Mouse (Mus musculus) heart, embryonic 13.5 days (tissue): ENCODE data around the gene Snrpn. TPM values are rescaled to one million over a fixed set of nuclear protein-coding genes. Genes with fewer than 3 reads are reported as not detected.
"Not testable (repeated sequence)": the region's sequence is repeated elsewhere in the genome, so short reads cannot be mapped to it uniquely, and the experiment has no call there.

ENCODE experiments used
- ATAC-seq: fragments of 200-750 bp; cut with Nextera tagmentation; 2 replicates; pipeline ENCODE4 v1.8.0; 2017; ENCODE audit warnings: moderate TSS enrichment; ENCODE audit not compliant: insufficient number of reproducible peaks, low FRiP score, low TSS enrichment; ENCODE audit errors: extremely low read depth
- H3K27ac ChIP-seq: fragments of 300-500 bp; sonication (generic); replicated peaks from 2 replicates; pipeline ENCODE4 v1.5.1; 2015; ENCODE audit warnings: moderate library complexity, mild to moderate bottlenecking, inconsistent platforms
- H3K27me3 ChIP-seq: fragments of 300-500 bp; sonication (generic); replicated peaks from 2 replicates; pipeline ENCODE4 v1.6.1; 2015; ENCODE audit warnings: mild to moderate bottlenecking, inconsistent platforms
- H3K36me3 ChIP-seq: fragments of 300-500 bp; sonication (generic); 2 replicates; pipeline ENCODE4 v1.6.1; 2015; ENCODE audit warnings: mild to moderate bottlenecking, inconsistent platforms
- H3K4me1 ChIP-seq: fragments of 300-500 bp; sonication (generic); 2 replicates; pipeline ENCODE4 v1.6.1; 2015; ENCODE audit warnings: inconsistent platforms
- H3K4me2 ChIP-seq: fragments of 300-500 bp; sonication (generic); 2 replicates; pipeline ENCODE4 v1.6.1; 2015; ENCODE audit warnings: inconsistent platforms, mild to moderate bottlenecking, moderate library complexity
- H3K4me3 ChIP-seq: fragments of 300-500 bp; sonication (generic); 2 replicates; pipeline ENCODE4 v1.5.1; 2015; ENCODE audit warnings: moderate library complexity, mild to moderate bottlenecking, inconsistent platforms
- H3K9ac ChIP-seq: fragments of 300-500 bp; sonication (generic); 2 replicates; pipeline ENCODE4 v1.6.1; 2015; ENCODE audit warnings: inconsistent platforms, mild to moderate bottlenecking, moderate library complexity
- H3K9me3 ChIP-seq: fragments of 300-500 bp; sonication (generic); 2 replicates; pipeline ENCODE4 v1.6.1; 2016; ENCODE audit warnings: inconsistent platforms
- WGBS: fragments of 180-500 bp; shearing (Covaris S2); methylation state at CpG from one replicate; pipeline ENCODE4 v1.1.7; 2015; ENCODE audit warnings: mixed read lengths; 5-methylcytosine and 5-hydroxymethylcytosine counted together
- polyA plus RNA-seq: library from polyadenylated mRNA; unstranded; fragments of >200 nt; fragmentation: Nextera tagmentation; extraction: Ambion mirVana; gene quantifications from 2 replicates; pipeline ENCODE4 v1.2.1, GENCODE M21; 2015

Gene Snrpn
- polyA plus RNA-seq, result 51.7 and 59.1 TPM in 2 replicates

DNA sequence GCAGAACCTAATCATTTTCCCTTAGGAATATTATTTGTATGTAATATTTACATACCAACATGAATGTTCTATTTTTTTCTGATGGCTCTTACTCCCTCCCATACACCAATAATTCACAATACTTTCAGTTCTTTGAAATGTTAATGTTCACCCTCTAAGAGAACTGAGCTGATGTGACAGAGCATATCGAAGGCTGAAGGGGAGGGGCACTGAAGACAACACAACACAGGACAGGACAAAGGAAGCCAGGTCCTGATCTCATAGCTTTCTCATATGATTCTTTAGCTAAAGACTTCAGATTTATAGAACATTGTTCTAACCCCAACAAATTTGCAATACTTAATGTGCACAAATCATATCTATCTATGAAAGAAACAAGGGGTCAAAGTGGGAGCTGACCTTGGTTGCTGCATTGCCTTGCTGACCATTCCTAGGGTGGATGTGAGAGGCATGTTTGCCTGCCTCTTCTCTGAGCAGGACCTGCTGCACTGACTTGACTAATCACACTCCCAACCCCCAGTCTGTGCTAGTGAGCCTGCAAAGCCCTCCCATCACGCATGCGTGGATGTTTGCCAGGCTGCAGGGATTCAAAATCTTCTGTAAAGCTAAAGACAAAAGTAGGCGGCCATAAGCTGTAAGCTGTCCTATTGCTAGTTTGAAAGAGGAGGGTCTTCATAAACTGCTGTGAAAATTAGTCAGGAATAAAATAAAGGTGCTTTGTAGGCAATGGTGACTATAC lies at the start of gene Snrpn:
Gene Snrpn (minus strand): TSS at position 478 of the 739 bp plus-strand sequence.
- no peak within 1 kb of the TSS for H3K4me2 ChIP-seq
- no peak within 1 kb of the TSS for H3K9ac ChIP-seq
- H3K9me3 ChIP-seq, result no peaks in the 10 kb centered on the region
- H3K27ac ChIP-seq, result no peak within 1 kb of the TSS
- no peaks in the 10 kb centered on the region for H3K4me1 ChIP-seq
- no peaks in the 10 kb centered on the region for H3K27me3 ChIP-seq
- no peak within 1 kb of the TSS for H3K4me3 ChIP-seq
- no peak for ATAC-seq
- 45% methylated on average over 4 of the region's 4 CpGs for WGBS
- no peaks in the 10 kb centered on the region for H3K36me3 ChIP-seq

GRCm38 (mm10) chr7:60170250-60171185 lies 30.5 kb upstream of the Snrpn start:
- 45% methylated on average over 5 of the region's 5 CpGs for WGBS
- H3K4me1 ChIP-seq, result no peaks in the 10 kb centered on the region
- H3K27me3 ChIP-seq, result no peaks in the 10 kb centered on the region

GRCm38 (mm10) chr7:60125332-60125731 lies 14.7 kb downstream of the Snrpn start:
- H3K36me3 ChIP-seq, result no peaks in the 10 kb centered on the region
- ATAC-seq, result no peak
- no peaks in the 10 kb centered on the region for H3K4me1 ChIP-seq
- H3K27me3 ChIP-seq, result no peaks in the 10 kb centered on the region
- H3K9ac ChIP-seq, result no peak overlapping the region
- H3K9me3 ChIP-seq, result no peaks in the 10 kb centered on the region
- 67% methylated on average over 7 of the region's 7 CpGs for WGBS
- no peak overlapping the region for H3K4me3 ChIP-seq
- no peak overlapping the region for H3K4me2 ChIP-seq
- H3K27ac ChIP-seq, result no peak overlapping the region

More at GRCm38 (mm10) chr7:60170250-60171185, 30.5 kb upstream of the Snrpn start:
- no peak overlapping the region for H3K27ac ChIP-seq
- H3K9me3 ChIP-seq, result peaks cover 10% of the 10 kb centered on the region
- no peak for ATAC-seq
- H3K36me3 ChIP-seq, result no peaks in the 10 kb centered on the region
- H3K9ac ChIP-seq, result no peak overlapping the region
- no peak overlapping the region for H3K4me2 ChIP-seq
- no peak overlapping the region for H3K4me3 ChIP-seq

- not testable (repeated sequence) for ATAC-seq, H3K27ac ChIP-seq, H3K36me3 ChIP-seq, H3K4me2 ChIP-seq, H3K4me1 ChIP-seq, H3K9me3 ChIP-seq, H3K27me3 ChIP-seq, H3K9ac ChIP-seq, H3K4me3 ChIP-seq
- 51% methylated on average over 3 of the region's 3 CpGs for WGBS
These were observed 16.9 kb downstream of the Snrpn start for GRCm38 (mm10) chr7:60123086-60123624.

- Histone ChIP-seq H3K9ac (no peak overlapping the region), H3K9me3 (no peaks in the 10 kb centered on the region), H3K27ac (no peak overlapping the region), H3K27me3 (no peaks in the 10 kb centered on the region), H3K4me2 (no peak overlapping the region), H3K4me3 (no peak overlapping the region), H3K36me3 (no peaks in the 10 kb centered on the region), H3K4me1 (no peaks in the 10 kb centered on the region)
- no peak for ATAC-seq
- 59% methylated on average over 2 of the region's 2 CpGs for WGBS
These were observed 17.5 kb downstream of the Snrpn start for GRCm38 (mm10) chr7:60122434-60123085.

DNA sequence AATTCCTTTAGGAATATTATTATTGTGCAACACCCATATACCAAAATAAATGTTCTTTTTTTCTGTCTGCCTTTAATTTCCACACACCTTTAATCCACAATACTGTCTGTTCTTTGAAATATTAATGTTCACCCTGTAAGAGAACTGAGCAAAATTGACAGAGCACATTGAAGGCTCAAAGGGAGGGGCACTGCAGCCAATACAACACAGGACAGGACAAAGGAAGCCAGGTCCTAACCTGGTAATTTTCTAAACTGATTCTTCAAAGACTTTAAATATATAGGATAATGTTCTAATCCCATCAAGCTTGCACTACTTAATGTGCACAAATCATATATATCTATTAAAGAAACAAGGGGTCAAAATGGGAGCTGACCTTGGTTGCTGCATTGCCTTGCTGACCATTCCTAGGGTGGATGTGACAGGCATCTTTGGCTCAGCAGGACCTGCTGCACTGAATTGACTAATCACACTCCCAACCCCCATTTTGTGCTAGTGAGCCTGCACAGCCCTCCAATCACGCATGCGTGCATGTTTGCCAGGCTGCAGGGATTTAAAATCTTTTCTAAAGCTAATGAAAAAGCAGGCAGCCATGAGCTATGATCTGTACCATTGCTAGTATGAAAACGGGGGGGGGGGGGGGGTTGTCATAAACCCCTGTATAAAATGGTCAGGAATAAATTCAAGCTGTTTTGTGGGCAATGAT lies 42.7 kb downstream of the Snrpn start:
- Histone ChIP-seq H3K27ac (no peak overlapping the region), H3K4me2 (no peak overlapping the region), H3K4me3 (no peak overlapping the region), H3K36me3 (no peaks in the 10 kb centered on the region), H3K9ac (no peak overlapping the region), H3K4me1 (no peaks in the 10 kb centered on the region), H3K27me3 (no peaks in the 10 kb centered on the region), H3K9me3 (no peaks in the 10 kb centered on the region)
- WGBS, result 57% methylated on average over 3 of the region's 3 CpGs
- no peak for ATAC-seq

GRCm38 (mm10) chr7:60076301-60076700 lies 63.7 kb downstream of the Snrpn start:
- Histone ChIP-seq H3K4me3 (no peak overlapping the region), H3K9me3 (no peaks in the 10 kb centered on the region), H3K4me2 (no peak overlapping the region), H3K9ac (no peak overlapping the region), H3K4me1 (no peaks in the 10 kb centered on the region), H3K27me3 (no peaks in the 10 kb centered on the region), H3K27ac (no peak overlapping the region), H3K36me3 (no peaks in the 10 kb centered on the region)
- WGBS, result 59% methylated on average over 2 of the region's 2 CpGs
- no peak for ATAC-seq

- 60% methylated on average over 6 of the region's 6 CpGs for WGBS
- H3K4me1 ChIP-seq, result no peaks in the 10 kb centered on the region
- H3K27me3 ChIP-seq, result no peaks in the 10 kb centered on the region
- no peaks in the 10 kb centered on the region for H3K36me3 ChIP-seq
- H3K4me3 ChIP-seq, result no peak overlapping the region
- no peaks in the 10 kb centered on the region for H3K9me3 ChIP-seq
- ATAC-seq, result no peak
- no peak overlapping the region for H3K4me2 ChIP-seq
- H3K27ac ChIP-seq, result no peak overlapping the region
- no peak overlapping the region for H3K9ac ChIP-seq
These were observed 92.4 kb downstream of the Snrpn start for GRCm38 (mm10) chr7:60047481-60048201.

DNA sequence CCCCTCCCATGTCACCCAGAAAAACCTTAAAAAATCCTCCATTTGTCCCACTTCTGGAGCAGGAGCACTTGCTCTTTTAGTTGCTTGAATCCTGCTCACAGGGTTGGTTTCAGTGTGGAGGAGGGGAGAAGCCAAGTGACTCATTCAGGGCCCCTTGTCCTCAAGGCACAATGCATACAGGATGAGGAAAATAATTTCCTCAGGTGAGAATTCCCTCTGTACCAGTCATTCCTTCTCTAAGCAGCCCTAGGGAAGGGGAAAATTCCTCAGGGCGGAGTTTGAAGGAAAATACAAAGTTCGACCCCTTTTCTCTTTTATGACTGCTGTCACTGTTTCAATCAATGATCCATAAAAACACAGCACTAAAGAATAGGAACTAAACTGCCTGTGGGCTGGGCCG lies 126.8 kb downstream of the Snrpn start:
- Histone ChIP-seq H3K4me3 (no peak overlapping the region), H3K9ac (no peak overlapping the region), H3K36me3 (no peaks in the 10 kb centered on the region), H3K4me1 (no peaks in the 10 kb centered on the region), H3K27ac (no peak overlapping the region), H3K4me2 (no peak overlapping the region), H3K27me3 (no peaks in the 10 kb centered on the region), H3K9me3 (0 out of 2 replicates have a peak, but pooled peaks cover 3% of the 10 kb centered on the region)
- 73% methylated on average over 3 of the region's 3 CpGs for WGBS
- no peak for ATAC-seq

GRCm38 (mm10) chr7:60007727-60008360 lies 132.2 kb downstream of the Snrpn start:
- Histone ChIP-seq H3K27ac (no peak overlapping the region), H3K9me3 (peaks cover 27% of the 10 kb centered on the region), H3K4me2 (no peak overlapping the region), H3K9ac (no peak overlapping the region), H3K27me3 (no peaks in the 10 kb centered on the region), H3K4me3 (no peak overlapping the region), H3K4me1 (no peaks in the 10 kb centered on the region), H3K36me3 (no peaks in the 10 kb centered on the region)
- no peak for ATAC-seq
- WGBS, result 34% methylated on average over 3 of the region's 3 CpGs
